Comparison of ENCODE assay signal across 18 mouse cellular contexts in genomic region chr12:59206208-59206999, GRCm38 (mm10). TPM values are rescaled to one million over a fixed set of nuclear protein-coding genes. Genes with fewer than 3 reads are reported as not detected.
DNase-seq lines count a peak whose midpoint lies in the region; ATAC-seq lines count a peak whose summit lies in the region.
"Had no signal": no experiment of that assay in that cellular context is flagged by ENCODE, and none has a peak within 500 bp of the region (broad histone marks: within the 10 kb centered on the region; RNA-seq: fewer than 3 reads in every experiment).

No protein-coding gene starts in this region.

- no peaks in the 10 kb centered on the region for H3K4me1 ChIP-seq in forebrain, embryonic 15.5 days
- H3K4me1 ChIP-seq: hindbrain, embryonic 15.5 days; stomach, embryonic 15.5 days had no signal

- 0 out of 2 replicates have a peak, but pooled peaks cover 4% of the 10 kb centered on the region for H3K9me3 ChIP-seq in forebrain, embryonic 15.5 days
- H3K9me3 ChIP-seq: stomach, embryonic 15.5 days had no signal

- peak overlapping the region; percentile 58 for H3K27ac ChIP-seq in macrophage
- no peak overlapping the region for H3K27ac ChIP-seq in forebrain, embryonic 15.5 days (replicated peaks)
- H3K27ac ChIP-seq: hindbrain, embryonic 15.5 days; stomach, embryonic 15.5 days had no signal

- WGBS in macrophage (ENCODE audit: missing documents), result 60% methylated on average over 4 of the region's 4 CpGs
- 98% methylated on average over 4 of the region's 4 CpGs for WGBS in forebrain, embryonic 15.5 days

- ATAC-seq in activated CD4-positive, CD25-positive, alpha-beta regulatory T cell, adult 4 months, result peak; percentile 37
- no peak for ATAC-seq in forebrain, embryonic 15.5 days (replicated peaks)
- ATAC-seq: forebrain, embryonic 14.5 days had no signal

- no peak overlapping the region for H3K4me3 ChIP-seq in macrophage (ENCODE audit: inconsistent target)
- H3K4me3 ChIP-seq in forebrain, embryonic 15.5 days, result no peak overlapping the region
- H3K4me3 ChIP-seq: erythroblast, embryonic 14.5 days; hindbrain, embryonic 15.5 days; stomach, embryonic 15.5 days had no signal

- intact Hi-C loops in left cerebral cortex, postnatal 10 days (cut with DNase I), result no loop called here

- no peak overlapping the region for H3K9ac ChIP-seq in forebrain, embryonic 15.5 days (replicated peaks)
- H3K9ac ChIP-seq: hindbrain, embryonic 15.5 days; stomach, embryonic 15.5 days had no signal

- H3K79me2 ChIP-seq in macrophage (ENCODE audit: inconsistent target), result peaks cover 91% of the 10 kb centered on the region

- H3K27me3 ChIP-seq in forebrain, embryonic 15.5 days, result no peaks in the 10 kb centered on the region
- H3K27me3 ChIP-seq: hindbrain, embryonic 15.5 days; stomach, embryonic 15.5 days had no signal

- H3K4me2 ChIP-seq in forebrain, embryonic 15.5 days (replicated peaks), result no peak overlapping the region
- H3K4me2 ChIP-seq: hindbrain, embryonic 15.5 days; stomach, embryonic 15.5 days had no signal

- peaks cover 36% of the 10 kb centered on the region; the same call in 1 of the 2 replicates for H3K36me3 ChIP-seq in macrophage (ENCODE audit: inconsistent target)
- H3K36me3 ChIP-seq in forebrain, embryonic 15.5 days, result peaks cover 33% of the 10 kb centered on the region

- DNase-seq in 416B (ENCODE audit: low read depth) (peak; percentile 63), A20 (ENCODE audit: low read depth, low spot score) (peak; percentile 80)
- DNase-seq in left cerebral cortex, postnatal 10 days (ENCODE audit: extremely low spot score in 1 of 2, low spot score in 2 of 2), result no peak
- no peak for DNase-seq in frontal cortex, postnatal 14 days (ENCODE audit: low spot score in 2 of 2)
- DNase-seq: adrenal gland, adult 2 months; cerebellum, adult 18-20 months; kidney, adult 18-20 months; kidney, postnatal 25 days; layer of hippocampus, adult 9-11 months; lung, postnatal 14 days; right cerebral cortex, postnatal 4 days had no signal

RNA-seq across cellular contexts. Expression of gene Fbxo33, which starts 13.1 kb away (rescaled TPM):
- 10 to 100 TPM; 11.2 to 18.4 TPM for polyA plus RNA-seq in activated CD4-positive, CD25-positive, alpha-beta regulatory T cell, adult 4 months (2017; shearing (Covaris generic))
- 10 to 100 TPM in 16 of 26 experiments, 1 to 10 TPM in 10; 3.1 to 25.9 (median 13.3) TPM for total RNA-seq in macrophage (2018; cell fraction: chromatin; rRNA removed)
- total RNA-seq in macrophage (2018; cell fraction: cytosol; rRNA removed), result 10 to 100 TPM; 19.7 to 30.7 (median 25.9) TPM
- 10 to 100 TPM in 25 of 26 experiments, 1 to 10 TPM in 1; 8.5 to 41.5 (median 25.1) TPM for total RNA-seq in macrophage (2018; cell fraction: nucleus; rRNA removed)
- polyA plus RNA-seq in macrophage (2018), result 20.6 to 26.1 TPM (median 23.0 TPM) in 3 replicates
- total RNA-seq in left cerebral cortex, postnatal 10 days (2021), result 10 to 100 TPM; 29.6 to 32.9 TPM
- 8.2 and 9.3 TPM in 2 replicates for polyA plus RNA-seq in forebrain, embryonic 15.5 days (2015; fragmentation: Nextera tagmentation; extraction: Ambion mirVana)

Comparison
In these comparisons a context has a peak if more than half of its experiments do, and no peak if none do; other contexts are left out.
1. DNase-seq: peak in 416B (single experiment) and A20 (single experiment); none in left cerebral cortex, postnatal 10 days (0 of 2) and frontal cortex, postnatal 14 days (0 of 2).